Mouse (Mus musculus) ES-E14 (cell line): ENCODE results near the gene Cth.

Experiments
- CHD2 ChIP-seq: IDR thresholded peaks from 2 replicates; pipeline ENCODE4 v1.6.1; 2014; ENCODE audit warnings: mild to moderate bottlenecking, low read depth, low read length, inconsistent platforms
- HCFC1 ChIP-seq: IDR thresholded peaks from 2 replicates; pipeline ENCODE4 v1.6.1; 2012; ENCODE audit warnings: low read length, inconsistent platforms, borderline replicate concordance; ENCODE audit not compliant: insufficient read depth
- MAFK ChIP-seq: IDR thresholded peaks from 2 replicates; pipeline ENCODE4 v1.6.1; 2014; ENCODE audit warnings: mild to moderate bottlenecking, low read depth, low read length, inconsistent platforms; ENCODE audit not compliant: insufficient read depth
- ZC3H11A ChIP-seq: IDR thresholded peaks from 2 replicates; pipeline ENCODE4 v1.6.1; 2012; ENCODE audit warnings: low read depth, mild to moderate bottlenecking, inconsistent platforms, low read length, borderline replicate concordance
- ZNF384 ChIP-seq: IDR thresholded peaks from 2 replicates; pipeline ENCODE4 v1.6.1; 2012; ENCODE audit warnings: low read depth, low read length, inconsistent platforms

GRCm38 (mm10) chr3:157910262-157910661 lies 14.6 kb downstream of the Cth start:
- TF ChIP-seq ZC3H11A (no peak), ZNF384 (no peak), MAFK (no peak), CHD2 (no peak), HCFC1 (no peak)
